Mouse (Mus musculus) limb, embryonic 12.5 days (tissue): ENCODE measurements around the gene Hsf5. TPM values are rescaled to one million over a fixed set of nuclear protein-coding genes. Genes with fewer than 3 reads are reported as not detected.
A peak's percentile ranks its signal among the peaks of the same experiment; 100 is the strongest.

Experiments
- ATAC-seq: fragments of 200-750 bp; cut with Nextera tagmentation; 2 replicates; pipeline ENCODE4 v1.8.0; 2017; ENCODE audit warnings: low read depth, moderate TSS enrichment; ENCODE audit not compliant: insufficient number of reproducible peaks, insufficient read depth, low FRiP score, low TSS enrichment
- H3K27ac ChIP-seq: fragments of 300-500 bp; sonication (generic); 2 replicates; pipeline ENCODE4 v1.5.1; 2016; ENCODE audit warnings: mild to moderate bottlenecking, moderate library complexity
- H3K27me3 ChIP-seq: fragments of 300-500 bp; sonication (generic); 2 replicates; pipeline ENCODE4 v1.6.1; 2016; ENCODE audit warnings: mild to moderate bottlenecking, moderate library complexity
- H3K36me3 ChIP-seq: fragments of 300-500 bp; sonication (generic); 2 replicates; pipeline ENCODE4 v1.6.1; 2016; ENCODE audit warnings: mild to moderate bottlenecking, moderate library complexity
- H3K4me1 ChIP-seq: fragments of 300-500 bp; sonication (generic); replicated peaks from 2 replicates; pipeline ENCODE4 v1.6.1; 2016
- H3K4me2 ChIP-seq: fragments of 300-500 bp; sonication (generic); 2 replicates; pipeline ENCODE4 v1.6.1; 2016; ENCODE audit warnings: mild to moderate bottlenecking, moderate library complexity
- H3K4me3 ChIP-seq: fragments of 300-500 bp; sonication (generic); replicated peaks from 2 replicates; pipeline ENCODE4 v1.5.1; 2016; ENCODE audit warnings: mild to moderate bottlenecking
- H3K9ac ChIP-seq: fragments of 300-500 bp; sonication (generic); replicated peaks from 2 replicates; pipeline ENCODE4 v1.6.1; 2016; ENCODE audit warnings: mild to moderate bottlenecking, moderate library complexity
- H3K9me3 ChIP-seq: fragments of 300-500 bp; sonication (generic); 2 replicates; pipeline ENCODE4 v1.6.1; 2016; ENCODE audit warnings: mild to moderate bottlenecking, moderate library complexity
- WGBS: fragments of 180-500 bp; shearing (Covaris S2); methylation state at CpG from one replicate; pipeline ENCODE4 v1.1.7; 2016; 5-methylcytosine and 5-hydroxymethylcytosine counted together
- polyA plus RNA-seq: library from polyadenylated mRNA; unstranded; fragments of >200 nt; fragmentation: Nextera tagmentation; extraction: Ambion mirVana; gene quantifications from 2 replicates; pipeline ENCODE4 v1.2.1, GENCODE M21; 2016

Hsf5 gene
- polyA plus RNA-seq, 1 experiment from 2014 or later: 0.21 TPM

DNA sequence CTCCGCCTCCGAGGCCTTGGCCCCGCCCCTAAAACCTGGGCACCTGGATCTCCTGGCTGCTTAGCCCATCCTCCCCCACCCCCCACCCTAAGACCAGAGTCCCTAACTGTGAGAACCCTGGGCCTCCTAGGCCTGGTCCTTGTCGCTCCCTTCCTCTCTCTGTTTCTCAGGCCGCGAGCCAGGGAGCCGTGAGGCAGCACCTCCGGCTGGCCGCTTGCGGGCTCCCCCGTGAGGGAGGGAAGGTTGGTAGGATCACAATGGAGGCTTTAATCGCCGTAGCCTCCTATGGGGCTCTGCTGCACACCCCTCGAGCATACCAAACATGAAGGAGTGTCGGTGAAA lies 24.6 kb upstream of the Hsf5 start:
- ATAC-seq: peak; percentile 42
- Histone ChIP-seq H3K9me3 (no peaks in the 10 kb centered on the region), H3K36me3 (peaks cover 11% of the 10 kb centered on the region), H3K4me3 (peak overlapping the region; percentile 70), H3K9ac (peak overlapping the region; percentile 73), H3K4me2 (peak overlapping the region; percentile 92), H3K27me3 (no peaks in the 10 kb centered on the region), H3K27ac (peak overlapping the region; percentile 93), H3K4me1 (peaks cover 44% of the 10 kb centered on the region)
- WGBS: 0% methylated on average over 15 of the region's 15 CpGs

DNA sequence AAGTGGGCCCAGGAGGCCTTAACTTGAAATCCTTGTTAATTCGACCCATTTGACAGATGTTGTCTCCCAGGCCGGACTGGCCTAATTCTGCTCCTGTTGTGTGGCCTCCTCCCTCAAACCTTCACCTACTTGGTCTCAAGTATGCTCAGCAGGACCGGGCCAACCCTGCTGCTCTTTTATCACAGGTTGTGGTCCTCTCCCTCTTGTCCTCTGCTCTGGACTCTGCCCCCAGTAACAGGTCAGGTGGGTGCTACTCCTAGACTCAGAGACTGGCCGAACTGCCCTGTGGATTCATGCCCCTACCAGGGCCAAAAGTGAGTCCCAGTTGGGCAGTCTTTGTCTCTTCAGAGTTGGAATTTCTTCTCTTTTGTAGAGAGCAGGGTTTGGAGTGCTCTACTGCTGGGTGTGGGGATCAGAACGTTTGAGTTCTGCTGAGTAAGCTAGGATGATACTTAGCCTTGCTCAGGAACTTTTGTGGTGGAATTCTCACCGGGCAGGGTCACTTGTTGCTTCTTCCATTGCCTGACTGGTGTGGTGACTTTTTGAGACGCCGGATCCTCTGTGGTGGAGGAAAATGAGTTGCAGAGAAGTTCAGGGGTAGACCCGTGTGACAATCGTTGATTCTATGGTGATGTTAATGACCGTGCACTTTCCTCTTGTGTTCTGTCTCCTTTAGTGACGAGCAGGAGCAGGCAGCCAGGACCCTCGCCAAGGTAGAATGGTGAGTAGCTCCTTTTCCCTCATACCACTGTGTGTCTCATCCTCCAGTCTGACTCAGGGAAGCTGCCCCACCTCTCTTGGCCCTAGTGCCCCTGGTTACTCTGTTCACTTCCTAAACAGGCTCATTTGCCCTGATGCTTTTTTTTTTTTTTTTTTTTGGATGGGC lies 24.0 kb upstream of the Hsf5 start:
- H3K36me3 ChIP-seq: peaks cover 17% of the 10 kb centered on the region
- H3K4me2 ChIP-seq: peak overlapping the region; percentile 92
- no peaks in the 10 kb centered on the region for H3K27me3 ChIP-seq
- WGBS: 35% methylated on average over 13 of the region's 13 CpGs
- H3K9me3 ChIP-seq: no peaks in the 10 kb centered on the region
- peaks cover 44% of the 10 kb centered on the region for H3K4me1 ChIP-seq
- H3K4me3 ChIP-seq: peak overlapping the region; percentile 70
- ATAC-seq: no peak
- peak overlapping the region; percentile 73 for H3K9ac ChIP-seq
- peak overlapping the region; percentile 93 for H3K27ac ChIP-seq

DNA sequence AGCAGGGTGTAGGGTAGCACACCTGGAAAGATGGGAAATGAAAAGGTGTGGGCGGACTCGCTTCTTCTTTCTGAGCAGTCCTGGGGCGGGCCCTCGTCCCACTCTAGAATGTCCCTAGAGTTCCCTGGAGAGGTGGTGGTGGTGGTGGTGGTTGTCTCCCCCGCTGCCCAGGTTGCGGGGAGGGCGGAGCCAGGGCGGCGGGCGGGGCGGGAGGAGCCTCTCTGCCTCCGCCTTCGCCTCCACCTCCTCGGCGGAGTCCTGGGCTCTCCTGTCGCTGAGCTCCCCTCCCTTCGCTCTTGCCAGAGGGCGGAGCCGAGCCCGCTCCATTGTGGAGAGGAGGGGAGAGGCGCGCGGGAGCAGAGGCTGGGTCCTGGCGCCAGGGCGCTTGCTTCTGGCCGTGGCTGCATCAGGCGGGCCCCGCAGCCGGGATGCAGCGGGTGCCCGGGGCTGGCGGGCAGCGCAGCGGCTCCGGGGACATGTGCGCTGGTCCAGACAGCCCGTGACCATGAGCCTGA lies 21.6 kb upstream of the Hsf5 start:
- peak; percentile 49 for ATAC-seq
- H3K4me2 ChIP-seq: peak overlapping the region; percentile 88
- H3K27ac ChIP-seq: peak overlapping the region; percentile 82
- no peaks in the 10 kb centered on the region for H3K9me3 ChIP-seq
- peak overlapping the region; percentile 73 for H3K4me3 ChIP-seq
- peaks cover 42% of the 10 kb centered on the region for H3K36me3 ChIP-seq
- H3K9ac ChIP-seq: peak overlapping the region; percentile 89
- WGBS: under 1% methylated on average over 30 of the region's 37 CpGs
- no peaks in the 10 kb centered on the region for H3K27me3 ChIP-seq
- peaks cover 34% of the 10 kb centered on the region for H3K4me1 ChIP-seq

DNA sequence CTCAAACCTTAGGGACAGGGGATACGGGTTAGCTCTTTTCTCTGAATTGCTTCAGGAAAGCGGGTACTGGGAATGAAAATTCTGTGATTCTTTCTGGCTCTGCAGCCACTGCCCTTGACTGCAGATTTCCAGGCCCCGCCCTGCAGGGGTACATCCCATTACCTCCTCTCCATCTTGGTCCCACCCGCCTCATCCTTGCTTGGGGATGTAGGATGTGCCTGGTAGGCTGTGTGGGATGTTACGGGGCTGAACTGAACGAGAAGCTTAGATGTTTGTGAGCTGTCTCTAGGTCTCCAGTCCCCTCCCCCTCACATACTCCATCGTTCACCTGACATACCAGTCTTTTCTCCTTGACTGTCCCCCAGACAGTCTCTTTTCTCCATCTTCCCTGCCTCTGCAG lies 21.0 kb upstream of the Hsf5 start:
- H3K9me3 ChIP-seq: no peaks in the 10 kb centered on the region
- H3K4me2 ChIP-seq: peak overlapping the region; percentile 88
- peak overlapping the region; percentile 73 for H3K4me3 ChIP-seq
- ATAC-seq: no peak
- peak overlapping the region; percentile 82 for H3K27ac ChIP-seq
- H3K4me1 ChIP-seq: peaks cover 30% of the 10 kb centered on the region
- WGBS: 9% methylated on average over 7 of the region's 7 CpGs
- peaks cover 48% of the 10 kb centered on the region for H3K36me3 ChIP-seq
- H3K9ac ChIP-seq: peak overlapping the region; percentile 89
- no peaks in the 10 kb centered on the region for H3K27me3 ChIP-seq

DNA sequence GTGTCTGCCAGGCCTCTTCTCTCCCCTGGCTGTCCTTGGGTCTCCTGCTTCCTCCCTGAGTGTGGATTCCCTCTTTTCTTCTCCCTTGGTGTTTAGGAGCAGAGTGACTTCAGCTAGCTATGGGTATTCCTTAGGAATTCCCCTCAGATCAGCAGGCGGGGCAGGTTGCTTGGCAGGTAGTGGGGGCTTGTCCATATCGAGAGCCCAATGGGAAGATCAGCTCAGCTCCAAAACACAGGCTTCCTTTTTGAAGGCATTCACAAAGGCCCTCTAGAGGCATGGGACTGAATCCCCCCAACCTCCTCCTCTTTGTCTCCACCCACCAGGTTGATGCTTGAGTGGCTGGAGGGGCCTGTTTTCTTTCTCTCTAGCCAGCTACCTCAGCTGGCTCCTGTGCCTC lies 20.5 kb upstream of the Hsf5 start:
- WGBS: 51% methylated on average over 2 of the region's 2 CpGs
- no peaks in the 10 kb centered on the region for H3K27me3 ChIP-seq
- H3K4me3 ChIP-seq: peak overlapping the region; percentile 73
- peaks cover 53% of the 10 kb centered on the region for H3K36me3 ChIP-seq
- ATAC-seq: no peak
- H3K9ac ChIP-seq: peak overlapping the region; percentile 89
- peaks cover 30% of the 10 kb centered on the region for H3K4me1 ChIP-seq
- H3K4me2 ChIP-seq: peak overlapping the region; percentile 88
- peak overlapping the region; percentile 82; the same call in 1 of the 2 replicates for H3K27ac ChIP-seq
- H3K9me3 ChIP-seq: no peaks in the 10 kb centered on the region

DNA sequence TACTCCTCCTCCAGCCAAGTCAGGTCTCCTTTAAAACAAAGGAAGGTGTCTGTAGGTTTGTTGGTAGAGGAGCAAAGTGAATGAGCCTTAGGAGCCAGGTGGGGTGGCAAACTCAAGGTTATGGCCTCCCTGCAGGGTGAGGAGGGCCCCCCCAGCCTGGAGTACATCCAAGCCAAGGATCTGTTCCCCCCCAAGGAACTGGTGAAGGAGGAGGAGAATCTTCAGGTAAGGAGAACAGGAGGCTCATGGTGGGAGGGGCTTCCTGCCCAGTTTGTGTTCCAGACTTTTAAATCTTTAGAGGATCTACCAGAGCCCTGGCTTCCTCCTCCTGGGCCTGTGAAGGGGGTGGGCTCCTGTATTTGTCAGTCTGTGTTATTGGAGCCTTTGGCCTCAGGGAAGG lies 19.9 kb upstream of the Hsf5 start:
- Histone ChIP-seq H3K4me3 (no peak overlapping the region; the same call in 1 of the 2 replicates), H3K4me2 (peak overlapping the region; percentile 88), H3K27ac (no peak overlapping the region)

DNA sequence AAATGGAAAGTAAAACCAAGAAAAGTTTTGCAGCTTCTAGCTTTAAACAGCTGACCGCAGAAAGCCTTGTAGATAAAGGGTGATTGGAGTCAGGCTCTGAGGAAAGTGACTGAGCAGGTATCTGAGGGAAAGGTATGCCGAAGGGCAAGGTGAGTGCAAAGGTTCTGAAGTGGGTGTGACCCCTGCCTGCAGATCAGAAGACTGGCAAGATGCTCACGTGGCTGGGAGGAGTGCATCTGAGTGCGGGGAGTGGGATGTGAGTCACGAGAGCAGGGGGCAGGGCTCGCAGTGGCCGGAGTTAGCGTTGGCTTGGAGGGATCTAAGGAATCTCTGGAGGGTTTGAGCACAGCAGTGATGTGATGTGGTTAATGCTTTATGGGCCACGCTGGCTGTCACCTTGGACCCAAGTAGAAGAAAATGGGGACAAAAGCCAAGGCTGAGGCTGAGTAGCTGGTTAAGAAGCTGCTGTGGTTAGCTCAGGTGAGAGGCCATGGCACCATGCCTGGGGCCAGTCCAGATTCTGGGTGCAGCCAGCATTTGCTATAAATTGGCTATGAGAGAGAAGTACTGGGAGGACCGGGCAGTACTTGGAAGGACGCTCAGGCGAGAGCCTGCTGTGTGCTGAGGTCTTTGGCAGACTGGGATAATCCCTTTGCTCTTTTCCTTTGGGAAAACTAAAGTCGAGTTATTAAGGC lies 17.4 kb upstream of the Hsf5 start:
- Histone ChIP-seq H3K4me1 (peaks cover 20% of the 10 kb centered on the region), H3K36me3 (peaks cover 76% of the 10 kb centered on the region)

More for the DNA sequence above, 19.9 kb upstream of the Hsf5 start:
- ATAC-seq: no peak
- Histone ChIP-seq H3K36me3 (peaks cover 59% of the 10 kb centered on the region), H3K4me1 (peaks cover 30% of the 10 kb centered on the region), H3K9ac (peak overlapping the region; percentile 89; the same call in 1 of the 2 replicates), H3K9me3 (no peaks in the 10 kb centered on the region), H3K27me3 (no peaks in the 10 kb centered on the region)

DNA sequence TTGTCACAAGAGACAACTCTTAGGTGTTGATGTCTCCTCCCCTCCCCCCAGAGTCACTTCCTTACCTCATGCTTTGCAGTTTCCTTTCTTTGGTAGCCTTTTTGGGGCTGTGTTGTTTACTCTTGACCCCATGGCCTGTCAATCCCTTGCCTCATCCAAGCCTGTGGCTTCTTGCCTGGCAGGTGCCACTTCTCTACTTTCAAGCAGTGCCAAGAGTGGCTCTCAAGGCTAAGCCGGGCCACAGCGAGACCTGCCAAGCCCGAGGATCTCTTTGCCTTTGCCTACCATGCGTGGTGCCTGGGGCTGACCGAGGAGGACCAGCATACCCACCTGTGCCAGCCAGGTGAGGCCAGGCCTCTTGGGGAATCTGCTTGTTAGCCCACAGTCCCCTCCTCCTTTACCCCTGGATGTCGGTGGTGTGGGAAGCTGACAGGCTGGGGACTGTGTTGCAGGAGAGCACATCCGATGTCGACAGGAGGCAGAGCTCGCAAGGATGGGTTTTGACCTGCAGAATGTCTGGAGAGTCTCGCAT lies 16.6 kb upstream of the Hsf5 start:
- Histone ChIP-seq H3K27ac (no peak overlapping the region), H3K9me3 (no peaks in the 10 kb centered on the region), H3K4me3 (no peak overlapping the region), H3K27me3 (no peaks in the 10 kb centered on the region), H3K36me3 (peaks cover 85% of the 10 kb centered on the region), H3K4me2 (no peak overlapping the region), H3K9ac (no peak overlapping the region), H3K4me1 (peaks cover 14% of the 10 kb centered on the region)
- WGBS: 93% methylated on average over 10 of the region's 10 CpGs
- ATAC-seq: no peak

More for the DNA sequence above, 17.4 kb upstream of the Hsf5 start:
- WGBS: 92% methylated on average over 13 of the region's 13 CpGs
- no peak overlapping the region for H3K9ac ChIP-seq
- no peak overlapping the region for H3K4me3 ChIP-seq
- no peak for ATAC-seq
- no peaks in the 10 kb centered on the region for H3K27me3 ChIP-seq
- no peak overlapping the region for H3K4me2 ChIP-seq
- no peak overlapping the region for H3K27ac ChIP-seq
- no peaks in the 10 kb centered on the region for H3K9me3 ChIP-seq

DNA sequence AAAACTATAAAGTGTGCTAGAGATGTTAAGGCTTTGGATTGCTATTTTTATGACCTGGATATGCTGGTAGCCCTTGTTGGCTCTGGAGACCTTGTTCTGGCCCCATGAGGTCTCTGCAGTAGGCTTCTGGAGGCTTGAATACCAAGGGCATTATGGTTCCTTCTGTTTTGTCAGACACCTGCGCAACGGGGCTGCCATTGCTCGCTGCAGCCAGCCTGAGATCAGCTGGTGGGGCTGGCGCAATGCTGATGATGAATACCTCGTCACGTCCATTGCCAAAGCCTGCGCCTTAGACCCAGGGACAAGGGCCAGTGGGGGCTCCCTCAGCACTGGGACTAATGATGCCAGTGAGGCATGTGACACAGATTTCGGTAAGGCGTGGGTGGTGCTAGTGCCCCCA lies 14.7 kb upstream of the Hsf5 start:
- 97% methylated on average over 9 of the region's 9 CpGs for WGBS
- Histone ChIP-seq H3K4me3 (no peak overlapping the region), H3K36me3 (peaks cover 100% of the 10 kb centered on the region), H3K27me3 (no peaks in the 10 kb centered on the region), H3K4me2 (no peak overlapping the region), H3K9ac (no peak overlapping the region), H3K9me3 (no peaks in the 10 kb centered on the region), H3K27ac (no peak overlapping the region), H3K4me1 (no peaks in the 10 kb centered on the region)
- no peak for ATAC-seq

DNA sequence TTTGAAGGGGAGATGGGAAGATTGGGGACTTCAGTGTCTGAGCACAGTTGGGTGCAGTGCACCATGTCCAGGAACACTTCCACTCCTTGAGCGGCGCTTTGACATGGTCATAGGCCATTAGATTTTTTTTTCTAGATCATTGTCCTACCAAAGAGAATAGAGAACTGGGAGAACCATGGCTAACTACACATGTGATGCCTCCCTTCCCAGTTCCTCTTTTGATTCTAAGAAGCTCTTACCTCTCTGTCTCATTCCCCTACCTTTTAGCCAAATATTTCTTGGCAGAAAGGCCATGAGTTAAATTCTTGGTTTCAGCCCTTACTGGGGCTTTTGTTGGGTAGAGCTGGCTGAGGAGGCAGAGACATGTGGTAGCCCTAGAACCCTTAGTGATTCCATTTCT lies 13.4 kb upstream of the Hsf5 start:
- peaks cover 100% of the 10 kb centered on the region for H3K36me3 ChIP-seq
- no peaks in the 10 kb centered on the region for H3K27me3 ChIP-seq
- ATAC-seq: no peak
- H3K27ac ChIP-seq: no peak overlapping the region
- no peaks in the 10 kb centered on the region for H3K4me1 ChIP-seq
- no peak overlapping the region for H3K4me3 ChIP-seq
- H3K9ac ChIP-seq: no peak overlapping the region
- no peak overlapping the region for H3K4me2 ChIP-seq
- no peaks in the 10 kb centered on the region for H3K9me3 ChIP-seq
- 94% methylated on average over 2 of the region's 2 CpGs for WGBS

DNA sequence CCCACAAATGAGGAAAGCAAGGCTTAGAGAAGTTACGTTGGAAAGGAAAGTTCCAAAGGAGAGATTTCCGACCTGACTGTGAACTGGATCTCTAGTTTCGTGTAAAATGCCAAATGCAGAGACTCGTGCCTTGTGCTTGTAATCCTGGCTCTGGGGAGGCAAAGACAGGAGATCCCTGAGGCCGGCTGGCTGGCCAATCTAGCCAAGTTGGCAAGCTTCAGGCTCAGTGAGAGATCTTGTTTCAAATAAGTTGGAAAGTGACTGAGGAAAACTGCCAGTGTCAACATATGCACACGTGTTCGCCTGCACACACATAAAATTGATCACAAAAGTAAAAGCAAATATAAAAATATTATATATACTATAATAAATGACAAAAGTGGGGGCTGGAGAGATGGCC lies 7.7 kb upstream of the Hsf5 start:
- ATAC-seq: no peak
- Histone ChIP-seq H3K4me3 (no peak overlapping the region), H3K9ac (no peak overlapping the region), H3K27ac (no peak overlapping the region), H3K27me3 (no peaks in the 10 kb centered on the region), H3K4me2 (no peak overlapping the region), H3K9me3 (no peaks in the 10 kb centered on the region), H3K36me3 (peaks cover 99% of the 10 kb centered on the region), H3K4me1 (no peaks in the 10 kb centered on the region)
- 87% methylated on average over 7 of the region's 7 CpGs for WGBS
